Mouse (Mus musculus): ENCODE measurements around the gene Cblb. TPM values are rescaled to one million over a fixed set of nuclear protein-coding genes. Genes with fewer than 3 reads are reported as not detected.

The Cblb gene
- polyA plus RNA-seq, 1 experiment: 22.8 TPM

- H3K4me1 ChIP-seq (replicated peaks; ENCODE audit: control insufficient read depth, insufficient read depth, low read length): no peaks in the 10 kb centered on the region
- 100% methylated on average over 2 of the region's 2 CpGs for WGBS
- no peak for DNase-seq
- H3K27ac ChIP-seq (ENCODE audit: control insufficient read depth, insufficient read depth, low read length): no peak overlapping the region
- H3K4me3 ChIP-seq (ENCODE audit: control insufficient read depth, insufficient read depth, low read length): no peak overlapping the region
- no peaks in the 10 kb centered on the region for H3K27me3 ChIP-seq (ENCODE audit: control insufficient read depth, insufficient read depth, low read length)
- no peak for TF ChIP-seq POLR2A (IDR thresholded peaks at IDR 0.05; ENCODE audit: control insufficient read depth, extremely low read depth, insufficient read depth, low read length, poor library complexity)
- no peak for TF ChIP-seq CTCF (IDR thresholded peaks at IDR 0.05; ENCODE audit: borderline replicate concordance, control insufficient read depth, extremely low read depth, insufficient read depth, low read length, poor library complexity)
- H3K36me3 ChIP-seq (ENCODE audit: control insufficient read depth, insufficient read depth, low read length): no peaks in the 10 kb centered on the region
These were observed 211.1 kb downstream of the Cblb start for GRCm38 (mm10) chr16:52242144-52242543.

GRCm38 (mm10) chr16:52243421-52243973, 212.5 kb downstream of the Cblb start:
- WGBS: 93% methylated on average over 4 of the region's 4 CpGs

GRCm38 (mm10) chr16:52250196-52250595, 219.2 kb downstream of the Cblb start:
- no peak for DNase-seq
- TF ChIP-seq CTCF (IDR thresholded peaks at IDR 0.05; ENCODE audit: borderline replicate concordance, control insufficient read depth, extremely low read depth, insufficient read depth, low read length, poor library complexity) (no peak), POLR2A (IDR thresholded peaks at IDR 0.05; ENCODE audit: control insufficient read depth, extremely low read depth, insufficient read depth, low read length, poor library complexity) (no peak)
- Histone ChIP-seq H3K27me3 (ENCODE audit: control insufficient read depth, insufficient read depth, low read length) (no peaks in the 10 kb centered on the region), H3K4me1 (replicated peaks; ENCODE audit: control insufficient read depth, insufficient read depth, low read length) (no peaks in the 10 kb centered on the region), H3K4me3 (ENCODE audit: control insufficient read depth, insufficient read depth, low read length) (no peak overlapping the region), H3K27ac (ENCODE audit: control insufficient read depth, insufficient read depth, low read length) (no peak overlapping the region), H3K36me3 (ENCODE audit: control insufficient read depth, insufficient read depth, low read length) (no peaks in the 10 kb centered on the region)
- 96% methylated on average over 4 of the region's 4 CpGs for WGBS

More at GRCm38 (mm10) chr16:52243421-52243973, 212.5 kb downstream of the Cblb start:
- no peak for DNase-seq
- no peaks in the 10 kb centered on the region for H3K4me1 ChIP-seq (replicated peaks; ENCODE audit: control insufficient read depth, insufficient read depth, low read length)
- H3K27ac ChIP-seq (ENCODE audit: control insufficient read depth, insufficient read depth, low read length): no peak overlapping the region
- H3K4me3 ChIP-seq (ENCODE audit: control insufficient read depth, insufficient read depth, low read length): no peak overlapping the region
- H3K27me3 ChIP-seq (ENCODE audit: control insufficient read depth, insufficient read depth, low read length): no peaks in the 10 kb centered on the region
- no peaks in the 10 kb centered on the region for H3K36me3 ChIP-seq (ENCODE audit: control insufficient read depth, insufficient read depth, low read length)
- TF ChIP-seq CTCF (IDR thresholded peaks at IDR 0.05; ENCODE audit: borderline replicate concordance, control insufficient read depth, extremely low read depth, insufficient read depth, low read length, poor library complexity): no peak
- no peak for TF ChIP-seq POLR2A (IDR thresholded peaks at IDR 0.05; ENCODE audit: control insufficient read depth, extremely low read depth, insufficient read depth, low read length, poor library complexity)

GRCm38 (mm10) chr16:52250935-52251334, 219.9 kb downstream of the Cblb start:
- Histone ChIP-seq H3K27me3 (ENCODE audit: control insufficient read depth, insufficient read depth, low read length) (no peaks in the 10 kb centered on the region), H3K36me3 (ENCODE audit: control insufficient read depth, insufficient read depth, low read length) (no peaks in the 10 kb centered on the region), H3K4me3 (ENCODE audit: control insufficient read depth, insufficient read depth, low read length) (no peak overlapping the region), H3K4me1 (replicated peaks; ENCODE audit: control insufficient read depth, insufficient read depth, low read length) (no peaks in the 10 kb centered on the region), H3K27ac (ENCODE audit: control insufficient read depth, insufficient read depth, low read length) (no peak overlapping the region)
- 95% methylated on average over 4 of the region's 4 CpGs for WGBS
- TF ChIP-seq CTCF (IDR thresholded peaks at IDR 0.05; ENCODE audit: borderline replicate concordance, control insufficient read depth, extremely low read depth, insufficient read depth, low read length, poor library complexity) (no peak), POLR2A (IDR thresholded peaks at IDR 0.05; ENCODE audit: control insufficient read depth, extremely low read depth, insufficient read depth, low read length, poor library complexity) (no peak)
- no peak for DNase-seq

Data from thymus, adult 2 months (tissue).